Mouse (Mus musculus): ENCODE results near the gene Urad.

- no peak for TF ChIP-seq CTCF (IDR thresholded peaks at IDR 0.05)
- no peak for TF ChIP-seq EP300 (IDR thresholded peaks at IDR 0.05; ENCODE audit: insufficient read depth, low read depth, low read length)
- TF ChIP-seq POLR2A (IDR thresholded peaks at IDR 0.05; ENCODE audit: insufficient read depth, low read depth, low read length), result no peak
These were observed 33.5 kb upstream of the Urad start for GRCm38 (mm10) chr5:147355788-147356187.

All from heart, adult 2 months (tissue).